ENCODE assay signal across 9 mouse cellular contexts in genomic region chr4:106989226-106989983, GRCm38 (mm10).
DNase-seq lines count a peak whose midpoint lies in the region; ATAC-seq and TF ChIP-seq lines count a peak whose summit lies in the region.
"Had no signal": no experiment of that assay in that cellular context is flagged by ENCODE, and none has a peak within 500 bp of the region (broad histone marks: within the 10 kb centered on the region; RNA-seq: fewer than 3 reads in every experiment).

No protein-coding gene starts in this region.

- H3K27ac ChIP-seq in lung, embryonic 14.5 days (ENCODE audit: low read depth): peak overlapping the region; percentile 19; the same call in 1 of the 2 replicates
- H3K27ac ChIP-seq in forebrain, embryonic 12.5 days: peak overlapping the region; percentile 89
- peak overlapping the region; percentile 74 for H3K27ac ChIP-seq in midbrain, embryonic 14.5 days (replicated peaks; ENCODE audit: low read depth, low read length)

- peaks cover 3% of the 10 kb centered on the region; the same call in 1 of the 2 replicates for H3K36me3 ChIP-seq in lung, embryonic 14.5 days (ENCODE audit: insufficient read depth)
- 0 out of 2 replicates have a peak, but pooled peaks cover 3% of the 10 kb centered on the region for H3K36me3 ChIP-seq in forebrain, embryonic 12.5 days (replicated peaks)
- no peaks in the 10 kb centered on the region; the same call in 1 of the 2 replicates for H3K36me3 ChIP-seq in midbrain, embryonic 14.5 days (ENCODE audit: control insufficient read depth, insufficient read depth, low read length)

- no peaks in the 10 kb centered on the region for H3K9me3 ChIP-seq in lung, embryonic 14.5 days (ENCODE audit: low read depth, low read length)
- H3K9me3 ChIP-seq in forebrain, embryonic 12.5 days: no peaks in the 10 kb centered on the region
- H3K9me3 ChIP-seq in midbrain, embryonic 14.5 days (ENCODE audit: control insufficient read depth, low read length): no peaks in the 10 kb centered on the region
- H3K9me3 ChIP-seq: heart, embryonic 13.5 days had no signal

- no peak overlapping the region for H3K4me3 ChIP-seq in lung, embryonic 14.5 days (ENCODE audit: low read depth, low read length)
- H3K4me3 ChIP-seq in forebrain, embryonic 12.5 days (replicated peaks): no peak overlapping the region
- no peak overlapping the region for H3K4me3 ChIP-seq in midbrain, embryonic 14.5 days (replicated peaks; ENCODE audit: low read depth, low read length)
- H3K4me3 ChIP-seq: heart, embryonic 13.5 days had no signal

- ATAC-seq in lung, embryonic 14.5 days (ENCODE audit: insufficient read depth): no peak
- peak; percentile 69 for ATAC-seq in forebrain, embryonic 12.5 days (ENCODE audit: low FRiP score)
- ATAC-seq in midbrain, embryonic 14.5 days (ENCODE audit: low FRiP score, low TSS enrichment): peak; percentile 40

- H3K4me2 ChIP-seq in lung, embryonic 14.5 days: no peak overlapping the region
- H3K4me2 ChIP-seq in forebrain, embryonic 12.5 days: peak overlapping the region; percentile 29
- 0 out of 2 replicates have a peak overlapping the region, but pooled peaks have one; percentile 4 for H3K4me2 ChIP-seq in midbrain, embryonic 14.5 days (ENCODE audit: low read length)
- H3K4me2 ChIP-seq: heart, embryonic 13.5 days had no signal

- H3K27me3 ChIP-seq in lung, embryonic 14.5 days (ENCODE audit: insufficient read depth, low read length): no peaks in the 10 kb centered on the region
- H3K27me3 ChIP-seq in forebrain, embryonic 12.5 days: no peaks in the 10 kb centered on the region
- H3K27me3 ChIP-seq in midbrain, embryonic 14.5 days (ENCODE audit: control insufficient read depth, insufficient read depth, low read length): no peaks in the 10 kb centered on the region
- H3K27me3 ChIP-seq: heart, embryonic 13.5 days had no signal

- WGBS in lung, embryonic 14.5 days: 59% methylated on average over 10 of the region's 10 CpGs
- WGBS in forebrain, embryonic 12.5 days: 8% methylated on average over 10 of the region's 10 CpGs
- WGBS in midbrain, embryonic 14.5 days: 4% methylated on average over 10 of the region's 10 CpGs

- peak; percentile 62 for DNase-seq in lung, embryonic 14.5 days
- no peak for DNase-seq in lung, adult 18-20 months
- DNase-seq in brain, embryonic 18.5 days (ENCODE audit: low read depth, low spot score): peak; percentile 34
- peak; percentile 74 for DNase-seq in midbrain, embryonic 14.5 days
- DNase-seq in urinary bladder, postnatal 14 days (ENCODE audit: low spot score): no peak
- DNase-seq in layer of hippocampus, adult 11-12 months (ENCODE audit: low spot score): no peak
- DNase-seq in gastrocnemius, adult 8-10 months (ENCODE audit: low spot score in 2 of 2): no peak

- TF ChIP-seq CTCF in lung, embryonic 14.5 days (IDR thresholded peaks at IDR 0.05; ENCODE audit: low read depth): peak; percentile 74

- peaks cover 21% of the 10 kb centered on the region for H3K4me1 ChIP-seq in lung, embryonic 14.5 days (ENCODE audit: insufficient read depth)
- peaks cover 98% of the 10 kb centered on the region for H3K4me1 ChIP-seq in forebrain, embryonic 12.5 days
- peaks cover 92% of the 10 kb centered on the region for H3K4me1 ChIP-seq in midbrain, embryonic 14.5 days (ENCODE audit: control insufficient read depth, insufficient read depth, low read length)

- H3K9ac ChIP-seq in lung, embryonic 14.5 days: no peak overlapping the region
- no peak overlapping the region; the same call in 1 of the 2 replicates for H3K9ac ChIP-seq in forebrain, embryonic 12.5 days
- H3K9ac ChIP-seq in midbrain, embryonic 14.5 days (replicated peaks; ENCODE audit: low read length): peak overlapping the region; percentile 22; the same call in 1 of the 2 replicates
- H3K9ac ChIP-seq: heart, embryonic 13.5 days had no signal

Comparison
In these comparisons a context has a peak if more than half of its experiments do, and no peak if none do; other contexts are left out.
1. DNase-seq: peak in lung, embryonic 14.5 days (single experiment), brain, embryonic 18.5 days (single experiment) and midbrain, embryonic 14.5 days (single experiment); none in lung, adult 18-20 months (0 of 2), urinary bladder, postnatal 14 days (single experiment), layer of hippocampus, adult 11-12 months (single experiment) and gastrocnemius, adult 8-10 months (0 of 2).
2. H3K27ac ChIP-seq: peak in every context shown above with its lines; median percentile 89 in forebrain, embryonic 12.5 days; 74 in midbrain, embryonic 14.5 days; 19 in lung, embryonic 14.5 days.